Mouse (Mus musculus): ENCODE results near the gene Tbcd. TPM values are rescaled to one million over a fixed set of nuclear protein-coding genes. Genes with fewer than 3 reads are reported as not detected.

Gene Tbcd
- total RNA-seq, 1 experiment, result 68.6 TPM

DNA sequence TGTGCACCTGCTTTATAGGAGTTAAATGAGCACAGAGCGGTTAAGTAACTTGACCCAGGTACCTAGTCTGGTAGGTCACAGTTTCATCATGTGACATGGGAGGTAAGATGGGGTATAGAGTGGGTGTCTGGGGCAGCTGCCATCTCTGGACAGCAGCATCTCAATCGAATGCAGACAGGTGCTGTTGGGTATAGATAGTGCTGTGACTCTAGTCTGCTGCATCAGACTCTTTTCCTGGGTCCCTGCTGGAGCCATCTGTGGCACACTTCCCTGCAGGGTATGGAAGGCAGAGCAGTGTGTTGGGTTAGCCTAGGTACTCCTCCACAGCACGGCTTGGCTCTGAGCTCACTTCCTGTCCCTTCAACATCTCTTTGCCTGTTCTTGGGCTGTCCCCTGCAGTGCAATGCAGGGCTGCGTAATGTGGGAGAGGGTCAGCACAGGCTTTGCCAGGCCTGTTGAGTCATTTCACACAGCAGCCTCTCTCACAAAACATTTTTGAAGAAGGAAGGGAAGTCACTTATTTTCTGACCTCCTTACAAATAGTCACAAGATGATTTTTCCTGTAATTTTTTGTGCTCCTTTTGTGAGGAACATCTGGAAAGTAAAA lies 70.5 kb downstream of the Tbcd start:
- Histone ChIP-seq H3K27ac (ENCODE audit: insufficient read depth, low read depth, low read length, poor library complexity, severe bottlenecking) (no peak overlapping the region), H3K4me3 (ENCODE audit: insufficient read depth in 1 of 2, low read depth in 1 of 2, low read length in 2 of 2, poor library complexity in 1 of 2, severe bottlenecking in 1 of 2) (no peak overlapping the region), H3K9ac (ENCODE audit: insufficient read depth, low read depth, low read length, poor library complexity, severe bottlenecking) (no peak overlapping the region), H3K36me3 (ENCODE audit: control insufficient read depth, insufficient read depth, low read length, poor library complexity, severe bottlenecking) (no peaks in the 10 kb centered on the region; the same call in 1 of the 2 replicates), H3K9me3 (ENCODE audit: control insufficient read depth, insufficient read depth, low read depth, low read length) (no peaks in the 10 kb centered on the region), H3K4me1 (ENCODE audit: control insufficient read depth in 2 of 2, insufficient read depth in 2 of 2, low read length in 2 of 2, poor library complexity in 1 of 2) (peaks cover 8 to 18% of the 10 kb centered on the region in 2 experiments; a peak in 2 of 4 replicates)
- DNase-seq (ENCODE audit: low read depth, low spot score), result no peak
- TF ChIP-seq ZNF384 (IDR thresholded peaks at IDR 0.05; ENCODE audit: low read depth, low read length), result no peak
- no peak for TF ChIP-seq ZC3H11A (IDR thresholded peaks at IDR 0.05; ENCODE audit: borderline replicate concordance, low read depth, low read length)
- TF ChIP-seq CHD2 (IDR thresholded peaks at IDR 0.05; ENCODE audit: low read depth, low read length), result no peak
- no peak for TF ChIP-seq MAFK (IDR thresholded peaks at IDR 0.05; ENCODE audit: insufficient read depth, low read depth, low read length)
- no peak for TF ChIP-seq HCFC1 (IDR thresholded peaks at IDR 0.05; ENCODE audit: borderline replicate concordance, insufficient read depth, low read length)
- in situ Hi-C loops (cut with MboI; ENCODE audit: low sequenced_read_pairs in 2 of 2, unreplicated experiment in 2 of 2), result no loop called here

DNA sequence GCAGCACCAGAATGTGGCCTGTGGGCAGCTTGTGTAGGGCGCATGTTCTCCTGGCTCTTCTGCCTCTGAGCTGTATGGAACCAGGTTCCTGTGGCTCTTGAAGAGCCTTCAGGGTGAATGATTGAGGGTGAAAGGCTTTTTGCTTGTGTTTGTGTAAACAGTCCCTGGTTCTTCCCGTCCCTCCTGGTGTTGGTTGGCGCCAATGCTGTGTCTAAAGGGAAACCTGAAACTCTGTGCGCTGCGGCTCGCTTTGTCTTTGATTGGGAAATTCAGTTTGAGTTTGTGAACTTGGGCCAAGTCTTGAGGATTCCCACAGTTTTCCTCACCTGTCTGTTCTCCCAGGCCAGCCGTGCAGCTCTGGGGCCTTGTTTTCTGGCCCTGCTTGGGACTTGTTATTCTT lies 72.4 kb downstream of the Tbcd start:
- TF ChIP-seq ZC3H11A (IDR thresholded peaks at IDR 0.05; ENCODE audit: borderline replicate concordance, low read depth, low read length) (no peak), ZNF384 (IDR thresholded peaks at IDR 0.05; ENCODE audit: low read depth, low read length) (no peak), HCFC1 (IDR thresholded peaks at IDR 0.05; ENCODE audit: borderline replicate concordance, insufficient read depth, low read length) (no peak), MAFK (IDR thresholded peaks at IDR 0.05; ENCODE audit: insufficient read depth, low read depth, low read length) (no peak), CHD2 (IDR thresholded peaks at IDR 0.05; ENCODE audit: low read depth, low read length) (no peak)
- no peak overlapping the region for H3K9ac ChIP-seq (ENCODE audit: insufficient read depth, low read depth, low read length, poor library complexity, severe bottlenecking)
- H3K4me1 ChIP-seq (ENCODE audit: control insufficient read depth in 2 of 2, insufficient read depth in 2 of 2, low read length in 2 of 2, poor library complexity in 1 of 2), result peaks cover 3 to 11% of the 10 kb centered on the region in 2 experiments; a peak in 1 of 4 replicates
- H3K27ac ChIP-seq (ENCODE audit: insufficient read depth, low read depth, low read length, poor library complexity, severe bottlenecking), result no peak overlapping the region
- H3K36me3 ChIP-seq (ENCODE audit: control insufficient read depth, insufficient read depth, low read length, poor library complexity, severe bottlenecking), result no peaks in the 10 kb centered on the region
- H3K9me3 ChIP-seq (ENCODE audit: control insufficient read depth, insufficient read depth, low read depth, low read length), result no peaks in the 10 kb centered on the region
- in situ Hi-C loops (cut with MboI; ENCODE audit: low sequenced_read_pairs in 2 of 2, unreplicated experiment in 2 of 2), result no loop called here
- H3K4me3 ChIP-seq (ENCODE audit: insufficient read depth in 1 of 2, low read depth in 1 of 2, low read length in 2 of 2, poor library complexity in 1 of 2, severe bottlenecking in 1 of 2), result no peak overlapping the region
- DNase-seq (ENCODE audit: low read depth, low spot score), result no peak

DNA sequence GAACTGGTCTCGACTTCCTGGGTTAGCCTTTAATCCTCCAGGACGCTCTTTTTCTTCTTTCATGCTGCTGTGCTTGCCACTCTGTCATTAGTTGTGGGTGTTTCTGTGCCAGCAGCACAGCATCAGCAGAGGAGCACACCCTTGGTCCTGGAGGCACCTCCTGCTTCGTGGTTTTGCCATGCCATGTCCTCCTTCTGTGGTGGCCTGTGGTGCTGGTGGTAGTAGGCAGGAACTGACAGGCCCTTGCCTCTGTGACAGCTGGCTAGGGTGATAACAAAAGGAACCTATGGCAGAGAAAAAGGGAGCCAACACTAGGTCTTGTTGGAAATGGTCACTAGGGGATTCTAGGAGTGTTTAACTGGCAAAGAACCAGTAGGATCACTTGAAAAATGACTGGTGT lies 78.0 kb downstream of the Tbcd start:
- in situ Hi-C loops (cut with MboI; ENCODE audit: low sequenced_read_pairs in 2 of 2, unreplicated experiment in 2 of 2), result no loop called here
- TF ChIP-seq HCFC1 (IDR thresholded peaks at IDR 0.05; ENCODE audit: borderline replicate concordance, insufficient read depth, low read length) (no peak), MAFK (IDR thresholded peaks at IDR 0.05; ENCODE audit: insufficient read depth, low read depth, low read length) (no peak), ZC3H11A (IDR thresholded peaks at IDR 0.05; ENCODE audit: borderline replicate concordance, low read depth, low read length) (no peak), CHD2 (IDR thresholded peaks at IDR 0.05; ENCODE audit: low read depth, low read length) (no peak)
- no peak overlapping the region for H3K27ac ChIP-seq (ENCODE audit: insufficient read depth, low read depth, low read length, poor library complexity, severe bottlenecking)
- no peaks in the 10 kb centered on the region for H3K9me3 ChIP-seq (ENCODE audit: control insufficient read depth, insufficient read depth, low read depth, low read length)
- no peaks in the 10 kb centered on the region; a peak in 1 of 4 replicates for H3K4me1 ChIP-seq (ENCODE audit: control insufficient read depth in 2 of 2, insufficient read depth in 2 of 2, low read length in 2 of 2, poor library complexity in 1 of 2)
- no peaks in the 10 kb centered on the region; the same call in 1 of the 2 replicates for H3K36me3 ChIP-seq (ENCODE audit: control insufficient read depth, insufficient read depth, low read length, poor library complexity, severe bottlenecking)
- no peak overlapping the region for H3K9ac ChIP-seq (ENCODE audit: insufficient read depth, low read depth, low read length, poor library complexity, severe bottlenecking)
- DNase-seq (ENCODE audit: low read depth, low spot score), result no peak
- H3K4me3 ChIP-seq (ENCODE audit: insufficient read depth in 1 of 2, low read depth in 1 of 2, low read length in 2 of 2, poor library complexity in 1 of 2, severe bottlenecking in 1 of 2), result no peak overlapping the region

DNA sequence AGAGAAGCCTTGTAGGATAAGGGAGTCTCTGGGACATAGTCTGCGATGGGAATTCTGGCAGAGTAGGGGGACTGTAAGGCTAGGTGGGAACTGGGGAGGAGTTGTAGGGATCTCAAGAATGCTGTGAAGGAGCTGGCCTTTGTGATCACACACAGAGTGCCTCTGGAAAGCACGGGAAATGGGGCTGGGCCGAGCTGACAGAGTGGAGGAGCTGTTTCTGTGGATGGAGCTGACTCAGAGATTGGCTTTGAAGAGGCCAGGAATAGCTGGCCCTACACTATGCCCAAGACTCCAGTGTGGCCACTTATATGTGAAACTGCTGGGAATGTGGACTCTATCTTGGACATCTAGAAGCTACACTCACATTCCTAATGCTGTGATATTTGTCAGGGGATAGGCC lies 84.8 kb downstream of the Tbcd start:
- TF ChIP-seq ZNF384 (IDR thresholded peaks at IDR 0.05; ENCODE audit: low read depth, low read length) (no peak), HCFC1 (IDR thresholded peaks at IDR 0.05; ENCODE audit: borderline replicate concordance, insufficient read depth, low read length) (no peak), ZC3H11A (IDR thresholded peaks at IDR 0.05; ENCODE audit: borderline replicate concordance, low read depth, low read length) (no peak), MAFK (IDR thresholded peaks at IDR 0.05; ENCODE audit: insufficient read depth, low read depth, low read length) (no peak), CHD2 (IDR thresholded peaks at IDR 0.05; ENCODE audit: low read depth, low read length) (no peak)
- in situ Hi-C loops (cut with MboI; ENCODE audit: low sequenced_read_pairs in 2 of 2, unreplicated experiment in 2 of 2), result no loop called here

More for the DNA sequence above, 84.8 kb downstream of the Tbcd start:
- no peaks in the 10 kb centered on the region; the same call in 1 of the 2 replicates for H3K36me3 ChIP-seq (ENCODE audit: control insufficient read depth, insufficient read depth, low read length, poor library complexity, severe bottlenecking)
- no peaks in the 10 kb centered on the region for H3K9me3 ChIP-seq (ENCODE audit: control insufficient read depth, insufficient read depth, low read depth, low read length)
- H3K4me1 ChIP-seq (ENCODE audit: control insufficient read depth in 2 of 2, insufficient read depth in 2 of 2, low read length in 2 of 2, poor library complexity in 1 of 2), result no peaks in the 10 kb centered on the region; a peak in 1 of 4 replicates
- no peak overlapping the region for H3K4me3 ChIP-seq (ENCODE audit: insufficient read depth in 1 of 2, low read depth in 1 of 2, low read length in 2 of 2, poor library complexity in 1 of 2, severe bottlenecking in 1 of 2)
- H3K9ac ChIP-seq (ENCODE audit: insufficient read depth, low read depth, low read length, poor library complexity, severe bottlenecking), result no peak overlapping the region
- DNase-seq (ENCODE audit: low read depth, low spot score), result no peak
- no peak overlapping the region for H3K27ac ChIP-seq (ENCODE audit: insufficient read depth, low read depth, low read length, poor library complexity, severe bottlenecking)

Data from ES-E14 (cell line).